Mouse (Mus musculus) ovary, adult 2 months (tissue): ENCODE results near the gene Perm1. TPM values are rescaled to one million over a fixed set of nuclear protein-coding genes. Genes with fewer than 3 reads are reported as not detected.

Experiments
- polyA plus RNA-seq: library from polyadenylated mRNA; depleted of rRNA; stranded (reverse); fragments of >200 nt; gene quantifications from 2 replicates; pipeline ENCODE4 v1.2.3, GENCODE M21; 2012; rRNA removed

The Perm1 gene
- polyA plus RNA-seq: 0.47 and 0.60 TPM in 2 replicates

GRCm38 (mm10) chr4:156215649-156216048 is at the start of gene Perm1:
Gene Perm1, plus strand, starts transcription at chr4:156215868.

DNA sequence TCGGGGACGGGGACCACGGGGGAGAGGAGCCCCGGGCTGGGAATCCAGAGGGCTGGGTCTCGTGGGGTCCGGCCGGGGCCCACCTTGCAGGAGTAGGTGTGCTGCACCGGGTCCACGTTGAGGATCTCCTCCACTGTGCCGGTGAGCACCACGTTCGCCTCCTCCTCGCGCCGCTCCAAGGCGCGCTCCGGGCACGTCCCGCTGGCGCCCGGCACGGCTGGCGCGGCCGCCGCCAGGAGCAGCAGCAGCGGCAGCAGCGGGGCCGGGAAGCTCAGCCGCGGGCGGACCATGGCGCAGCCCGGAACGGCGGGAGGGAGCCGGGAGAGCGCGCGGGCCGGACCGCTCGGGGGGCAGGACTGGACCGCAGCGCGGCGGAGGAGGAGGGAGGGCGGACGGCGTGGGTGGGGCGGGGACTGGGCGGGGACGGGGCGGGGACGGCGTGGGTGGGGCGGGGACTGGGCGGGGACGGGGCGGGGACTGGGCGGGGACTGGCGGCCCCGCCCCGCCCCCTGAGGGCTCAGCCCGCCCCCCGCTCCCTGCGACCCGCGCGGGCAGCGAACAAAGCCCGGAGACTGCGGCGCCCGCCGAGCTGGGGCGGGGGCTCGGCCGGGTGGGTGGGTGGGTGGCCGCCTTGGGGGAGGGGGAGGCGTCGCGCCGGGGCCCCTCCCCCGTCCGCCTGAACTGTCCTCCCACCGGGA is 18.4 kb upstream of the Perm1 start, which contains the start of gene Agrn:
Gene Agrn, minus strand, starts transcription at position 358 of the 698 bp plus-strand sequence.

DNA sequence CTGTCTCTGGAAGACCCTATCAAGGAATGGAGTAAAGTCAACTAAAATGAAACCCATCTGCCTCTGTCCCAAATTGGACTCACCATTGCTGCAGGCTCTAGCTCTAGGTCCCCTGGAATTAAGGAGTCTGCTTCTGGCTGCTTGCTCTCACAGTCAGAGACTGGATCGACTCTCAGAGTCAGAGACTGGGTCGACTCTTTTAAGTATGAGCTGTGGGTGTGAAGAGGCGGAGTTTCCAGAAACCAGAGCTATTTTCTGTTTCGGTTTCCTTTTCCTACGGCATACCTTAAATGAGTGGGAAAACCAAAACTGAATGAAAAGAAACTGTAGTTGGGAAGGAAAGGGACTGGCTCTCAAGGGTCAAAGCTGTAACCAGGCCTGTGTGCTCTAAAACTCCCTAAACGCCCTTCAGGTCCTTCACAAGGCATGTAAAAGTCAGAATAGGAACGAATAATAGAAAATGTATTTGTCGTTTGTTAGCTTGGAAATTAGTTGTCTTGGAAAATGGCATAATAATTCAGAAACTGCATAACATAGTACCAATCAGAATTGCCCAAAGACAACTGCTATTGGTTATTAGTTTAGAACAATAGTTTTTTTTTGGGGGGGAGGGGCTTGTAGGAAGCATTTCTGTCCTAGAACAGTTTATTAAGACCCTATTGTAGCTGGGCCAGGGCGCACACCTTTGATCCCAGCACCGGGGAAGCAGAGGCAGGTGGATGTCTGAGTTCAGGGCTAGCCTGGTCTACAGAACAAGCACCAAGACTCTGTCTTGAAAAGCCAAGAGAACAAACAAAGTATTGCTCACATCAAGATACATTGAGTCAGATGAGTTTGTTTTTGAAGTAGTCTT is 14.8 kb upstream of the Perm1 start, which contains the start of gene Isg15:
Gene Isg15, minus strand, starts transcription at position 196 of the 853 bp plus-strand sequence.

GRCm38 (mm10) chr4:156203001-156203412 is 12.7 kb upstream of the Perm1 start, which contains the start of gene AW011738:
Gene AW011738, plus strand, starts transcription at chr4:156203304.

DNA sequence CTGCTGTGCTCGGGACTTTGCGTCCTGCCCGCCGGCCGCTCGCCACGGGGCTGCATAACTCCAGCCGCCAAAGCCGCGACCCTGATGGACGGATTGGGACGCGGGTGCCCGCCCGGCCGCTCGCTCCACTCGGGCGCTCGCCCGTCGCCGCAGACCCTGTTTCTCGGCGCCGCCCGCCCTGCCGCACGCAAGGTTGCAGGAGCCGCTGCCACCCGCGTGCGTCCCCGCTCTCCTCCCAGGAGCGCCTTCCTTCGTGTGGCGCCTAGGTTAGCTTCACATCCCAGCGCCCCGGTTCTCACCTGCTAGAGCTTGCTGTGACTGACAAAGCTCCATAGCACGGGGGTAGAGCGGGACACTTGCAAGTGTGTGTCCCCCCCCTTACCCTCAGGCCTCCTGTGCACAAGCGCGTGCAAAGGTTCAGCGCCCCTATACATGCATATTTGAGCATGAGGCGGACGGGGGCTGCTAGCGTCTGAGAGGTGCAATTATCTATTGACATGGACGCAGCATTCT is 19.1 kb downstream of the Perm1 start, which contains the start of gene Plekhn1:
Gene Plekhn1, minus strand, starts transcription at position 157 of the 513 bp plus-strand sequence.

DNA sequence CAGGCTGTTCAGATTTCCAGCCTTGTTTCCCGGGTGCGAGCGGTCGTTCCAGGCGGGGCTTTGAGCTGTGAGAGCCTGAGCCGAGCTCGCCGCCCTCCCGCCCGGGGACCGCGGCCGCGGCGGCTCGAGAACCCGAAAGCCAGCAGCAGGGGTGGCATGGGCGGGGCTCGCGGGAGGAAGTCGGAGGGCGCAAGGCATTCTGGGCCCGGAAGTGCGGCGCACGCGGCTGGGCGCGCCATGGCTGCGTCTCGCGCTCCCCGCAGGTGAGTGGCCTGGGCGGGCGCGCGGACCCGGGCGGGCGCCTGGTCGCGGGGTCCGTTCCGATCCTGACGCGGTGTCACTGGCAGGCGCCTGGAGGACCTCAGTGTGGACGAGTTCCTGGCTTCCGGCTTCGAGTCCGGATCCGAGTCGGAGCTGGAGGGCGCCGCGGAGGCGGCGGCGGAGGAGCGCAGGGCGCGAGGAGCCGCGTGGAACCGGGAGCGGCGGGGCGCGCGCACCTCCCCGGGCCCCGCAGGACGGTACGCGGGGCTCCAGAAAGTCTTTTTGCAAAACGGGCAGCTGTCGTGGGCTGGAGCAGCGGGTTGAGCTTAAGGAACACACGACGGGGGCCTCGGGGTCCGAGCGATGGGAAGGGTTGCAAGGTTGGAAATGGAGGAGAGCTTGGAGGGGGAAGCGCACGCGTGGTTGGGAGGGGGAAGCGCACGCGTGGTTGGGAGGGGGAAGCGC is 20.3 kb downstream of the Perm1 start, which contains the start of gene Noc2l:
Gene Noc2l, plus strand, starts transcription at position 203 of the 726 bp plus-strand sequence.

DNA sequence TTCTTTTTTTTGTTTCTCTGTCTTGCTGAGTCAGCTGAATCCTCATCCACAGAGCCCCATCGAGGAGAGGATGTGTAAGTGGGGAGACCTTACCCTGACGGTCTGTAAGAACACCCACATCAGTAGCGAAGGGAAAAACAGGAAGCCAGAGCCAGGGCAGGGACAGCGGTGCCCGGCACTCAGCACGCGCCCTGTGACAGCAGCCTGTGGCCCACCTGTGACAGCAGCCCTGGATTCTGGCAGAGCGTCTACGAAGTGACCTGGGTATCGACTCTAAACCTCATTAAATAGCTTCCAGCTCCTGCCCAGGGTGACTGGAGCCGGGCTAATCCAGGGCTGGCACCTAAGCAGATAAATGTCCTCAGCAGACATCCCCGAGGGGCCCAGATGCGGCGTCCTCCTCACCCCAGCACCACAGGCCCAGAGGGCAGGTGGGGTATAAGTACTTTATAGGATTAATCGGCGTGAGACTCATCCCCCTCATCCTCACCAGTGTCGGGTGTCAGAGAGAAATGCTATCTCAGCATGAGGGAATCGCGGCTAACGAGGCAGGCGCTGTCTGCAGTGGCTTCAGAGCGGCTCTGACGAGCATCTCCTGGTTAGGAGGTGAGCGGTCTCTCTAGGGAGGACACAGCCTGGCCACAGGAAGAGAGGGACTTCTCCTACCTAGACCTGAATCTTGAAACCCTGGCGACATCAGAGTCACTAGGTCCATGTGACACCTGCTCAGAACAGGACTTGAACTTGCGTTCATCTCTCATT is 39.6 kb downstream of the Perm1 start, which contains the start of gene Samd11:
Gene Samd11, minus strand, starts transcription at position 580 of the 762 bp plus-strand sequence.

Other genes with a start within 250 kb of the Perm1 start
- 24.3 and 26.5 TPM in 2 replicates for gene B3galt6, start 223.2 kb upstream of the Perm1 start, polyA plus RNA-seq
- 48.7 and 65.1 TPM in 2 replicates for gene Sdf4, start 223.0 kb upstream of the Perm1 start, polyA plus RNA-seq
- gene Tnfrsf4, start 202.0 kb upstream of the Perm1 start, polyA plus RNA-seq: 3.9 and 6.8 TPM in 2 replicates
- 1.3 and 2.4 TPM in 2 replicates for gene Tnfrsf18, start 189.7 kb upstream of the Perm1 start, polyA plus RNA-seq
- gene Ttll10, start 156.5 kb upstream of the Perm1 start, polyA plus RNA-seq: 12.9 and 21.0 TPM in 2 replicates
- gene 9430015G10Rik, start 105.9 kb upstream of the Perm1 start, polyA plus RNA-seq: 41.1 and 43.5 TPM in 2 replicates
- gene Rnf223, start 85.4 kb upstream of the Perm1 start, polyA plus RNA-seq: 2.4 and 3.2 TPM in 2 replicates
- gene Agrn, start 18.4 kb upstream of the Perm1 start, polyA plus RNA-seq: 102 and 106 TPM in 2 replicates
- 11.5 and 19.8 TPM in 2 replicates for gene Isg15, start 15.1 kb upstream of the Perm1 start, polyA plus RNA-seq
- 2.3 and 3.2 TPM in 2 replicates for gene AW011738, start 12.6 kb upstream of the Perm1 start, polyA plus RNA-seq
- gene Plekhn1, start 19.0 kb downstream of the Perm1 start, polyA plus RNA-seq: 102 and 109 TPM in 2 replicates
- gene Noc2l, start 20.1 kb downstream of the Perm1 start, polyA plus RNA-seq: 124 and 144 TPM in 2 replicates
- gene Samd11, start 39.8 kb downstream of the Perm1 start, polyA plus RNA-seq: 0.64 and 0.67 TPM in 2 replicates
- not detected in 2 replicates for gene Vmn2r-ps159, start 115.2 kb downstream of the Perm1 start, polyA plus RNA-seq